Mouse (Mus musculus): ENCODE results near the gene Col6a1. TPM values are rescaled to one million over a fixed set of nuclear protein-coding genes. Genes with fewer than 3 reads are reported as not detected.
A peak's percentile ranks its signal among the peaks of the same experiment; 100 is the strongest.

The Col6a1 gene
- polyA plus RNA-seq, 1 experiment from 2014 or later: 38.1 TPM

- ATAC-seq (ENCODE audit: low FRiP score, low TSS enrichment): no peak
- 63% methylated on average over 3 of the region's 3 CpGs for WGBS
Observed at GRCm38 (mm10) chr10:76681882-76682281, 44.1 kb downstream of the Col6a1 start.

GRCm38 (mm10) chr10:76680758-76681650, 45.0 kb downstream of the Col6a1 start:
- H3K4me3 ChIP-seq (ENCODE audit: low read length): no peak overlapping the region
- 83% methylated on average over 6 of the region's 6 CpGs for WGBS
- no peaks in the 10 kb centered on the region for H3K27me3 ChIP-seq (ENCODE audit: control insufficient read depth, insufficient read depth, low read length)
- H3K9me3 ChIP-seq (ENCODE audit: control insufficient read depth, low read length): no peaks in the 10 kb centered on the region; the same call in 1 of the 2 replicates
- no peak overlapping the region for H3K27ac ChIP-seq (ENCODE audit: low read depth, low read length)
- 0 out of 2 replicates have a peak, but pooled peaks cover 6% of the 10 kb centered on the region for H3K4me1 ChIP-seq (ENCODE audit: control insufficient read depth, insufficient read depth, low read length)
- H3K9ac ChIP-seq (ENCODE audit: low read depth, low read length): no peak overlapping the region
- no peaks in the 10 kb centered on the region for H3K36me3 ChIP-seq (ENCODE audit: control insufficient read depth, insufficient read depth, low read length)
- ATAC-seq (ENCODE audit: low FRiP score, low TSS enrichment): no peak
- H3K4me2 ChIP-seq (replicated peaks; ENCODE audit: low read depth, low read length): no peak overlapping the region

More at GRCm38 (mm10) chr10:76681882-76682281, 44.1 kb downstream of the Col6a1 start:
- 0 out of 2 replicates have a peak overlapping the region, but pooled peaks have one; percentile 6 for H3K27ac ChIP-seq (ENCODE audit: low read depth, low read length)
- H3K4me3 ChIP-seq (ENCODE audit: low read length): no peak overlapping the region
- H3K36me3 ChIP-seq (ENCODE audit: control insufficient read depth, insufficient read depth, low read length): no peaks in the 10 kb centered on the region
- H3K27me3 ChIP-seq (ENCODE audit: control insufficient read depth, insufficient read depth, low read length): no peaks in the 10 kb centered on the region
- no peak overlapping the region for H3K4me2 ChIP-seq (replicated peaks; ENCODE audit: low read depth, low read length)
- 0 out of 2 replicates have a peak, but pooled peaks cover 6% of the 10 kb centered on the region for H3K4me1 ChIP-seq (ENCODE audit: control insufficient read depth, insufficient read depth, low read length)
- no peak overlapping the region for H3K9ac ChIP-seq (ENCODE audit: low read depth, low read length)
- no peaks in the 10 kb centered on the region; the same call in 1 of the 2 replicates for H3K9me3 ChIP-seq (ENCODE audit: control insufficient read depth, low read length)

- Histone ChIP-seq H3K4me3 (ENCODE audit: low read length) (no peak overlapping the region), H3K27me3 (ENCODE audit: control insufficient read depth, insufficient read depth, low read length) (no peaks in the 10 kb centered on the region), H3K4me1 (ENCODE audit: control insufficient read depth, insufficient read depth, low read length) (no peaks in the 10 kb centered on the region), H3K27ac (ENCODE audit: low read depth, low read length) (no peak overlapping the region), H3K36me3 (ENCODE audit: control insufficient read depth, insufficient read depth, low read length) (no peaks in the 10 kb centered on the region), H3K9me3 (ENCODE audit: control insufficient read depth, low read length) (no peaks in the 10 kb centered on the region; the same call in 1 of the 2 replicates), H3K9ac (ENCODE audit: low read depth, low read length) (no peak overlapping the region), H3K4me2 (replicated peaks; ENCODE audit: low read depth, low read length) (no peak overlapping the region)
- 74% methylated on average over 7 of the region's 7 CpGs for WGBS
- ATAC-seq (ENCODE audit: low FRiP score, low TSS enrichment): no peak
Observed at GRCm38 (mm10) chr10:76678122-76678521, 47.8 kb downstream of the Col6a1 start.

- H3K27ac ChIP-seq (ENCODE audit: low read depth, low read length): no peak overlapping the region
- 73% methylated on average over 2 of the region's 2 CpGs for WGBS
Observed at GRCm38 (mm10) chr10:76675268-76675667, 50.7 kb downstream of the Col6a1 start.

GRCm38 (mm10) chr10:76674581-76674980, 51.4 kb downstream of the Col6a1 start:
- no peaks in the 10 kb centered on the region; the same call in 1 of the 2 replicates for H3K9me3 ChIP-seq (ENCODE audit: control insufficient read depth, low read length)
- no peak overlapping the region for H3K9ac ChIP-seq (ENCODE audit: low read depth, low read length)
- no peak overlapping the region for H3K4me2 ChIP-seq (replicated peaks; ENCODE audit: low read depth, low read length)
- no peaks in the 10 kb centered on the region for H3K4me1 ChIP-seq (ENCODE audit: control insufficient read depth, insufficient read depth, low read length)
- no peak overlapping the region for H3K4me3 ChIP-seq (ENCODE audit: low read length)
- H3K27me3 ChIP-seq (ENCODE audit: control insufficient read depth, insufficient read depth, low read length): no peaks in the 10 kb centered on the region
- 91% methylated on average over 6 of the region's 6 CpGs for WGBS
- ATAC-seq (ENCODE audit: low FRiP score, low TSS enrichment): no peak
- no peak overlapping the region for H3K27ac ChIP-seq (ENCODE audit: low read depth, low read length)
- no peaks in the 10 kb centered on the region for H3K36me3 ChIP-seq (ENCODE audit: control insufficient read depth, insufficient read depth, low read length)

More at GRCm38 (mm10) chr10:76675268-76675667, 50.7 kb downstream of the Col6a1 start:
- Histone ChIP-seq H3K9me3 (ENCODE audit: control insufficient read depth, low read length) (no peaks in the 10 kb centered on the region; the same call in 1 of the 2 replicates), H3K4me3 (ENCODE audit: low read length) (no peak overlapping the region), H3K4me2 (replicated peaks; ENCODE audit: low read depth, low read length) (no peak overlapping the region), H3K4me1 (ENCODE audit: control insufficient read depth, insufficient read depth, low read length) (no peaks in the 10 kb centered on the region), H3K9ac (ENCODE audit: low read depth, low read length) (no peak overlapping the region), H3K36me3 (ENCODE audit: control insufficient read depth, insufficient read depth, low read length) (no peaks in the 10 kb centered on the region), H3K27me3 (ENCODE audit: control insufficient read depth, insufficient read depth, low read length) (no peaks in the 10 kb centered on the region)
- ATAC-seq (ENCODE audit: low FRiP score, low TSS enrichment): no peak

- no peak overlapping the region for H3K27ac ChIP-seq (ENCODE audit: low read depth, low read length)
- ATAC-seq (ENCODE audit: low FRiP score, low TSS enrichment): no peak
- no peaks in the 10 kb centered on the region for H3K27me3 ChIP-seq (ENCODE audit: control insufficient read depth, insufficient read depth, low read length)
- 90% methylated on average over 9 of the region's 9 CpGs for WGBS
- no peaks in the 10 kb centered on the region for H3K36me3 ChIP-seq (ENCODE audit: control insufficient read depth, insufficient read depth, low read length)
- H3K4me1 ChIP-seq (ENCODE audit: control insufficient read depth, insufficient read depth, low read length): no peaks in the 10 kb centered on the region
- no peak overlapping the region for H3K9ac ChIP-seq (ENCODE audit: low read depth, low read length)
- H3K4me2 ChIP-seq (replicated peaks; ENCODE audit: low read depth, low read length): no peak overlapping the region
- H3K9me3 ChIP-seq (ENCODE audit: control insufficient read depth, low read length): no peaks in the 10 kb centered on the region
- no peak overlapping the region for H3K4me3 ChIP-seq (ENCODE audit: low read length)
Observed at GRCm38 (mm10) chr10:76671939-76672338, 54.0 kb downstream of the Col6a1 start.

- 23% methylated on average over 7 of the region's 7 CpGs for WGBS
- peak overlapping the region; percentile 51; the same call in 1 of the 2 replicates for H3K27ac ChIP-seq (ENCODE audit: low read depth, low read length)
- no peak overlapping the region for H3K4me3 ChIP-seq (ENCODE audit: low read length)
- H3K9me3 ChIP-seq (ENCODE audit: control insufficient read depth, low read length): peaks cover 8% of the 10 kb centered on the region; the same call in 1 of the 2 replicates
- no peaks in the 10 kb centered on the region for H3K36me3 ChIP-seq (ENCODE audit: control insufficient read depth, insufficient read depth, low read length)
- ATAC-seq (ENCODE audit: low FRiP score, low TSS enrichment): peak; percentile 32; the same call in 1 of the 2 replicates
- H3K4me1 ChIP-seq (ENCODE audit: control insufficient read depth, insufficient read depth, low read length): 0 out of 2 replicates have a peak, but pooled peaks cover 2% of the 10 kb centered on the region
- no peaks in the 10 kb centered on the region for H3K27me3 ChIP-seq (ENCODE audit: control insufficient read depth, insufficient read depth, low read length)
- no peak overlapping the region for H3K9ac ChIP-seq (ENCODE audit: low read depth, low read length)
- H3K4me2 ChIP-seq (replicated peaks; ENCODE audit: low read depth, low read length): no peak overlapping the region
Observed at GRCm38 (mm10) chr10:76668947-76669284, 57.1 kb downstream of the Col6a1 start.

- WGBS: 87% methylated on average over 4 of the region's 4 CpGs
- no peak overlapping the region for H3K27ac ChIP-seq (ENCODE audit: low read depth, low read length)
Observed at GRCm38 (mm10) chr10:76668261-76668946, 57.6 kb downstream of the Col6a1 start.

More at GRCm38 (mm10) chr10:76668261-76668946, 57.6 kb downstream of the Col6a1 start:
- ATAC-seq (ENCODE audit: low FRiP score, low TSS enrichment): 0 out of 2 replicates have a peak, but pooled peaks have one; percentile 32
- no peaks in the 10 kb centered on the region for H3K27me3 ChIP-seq (ENCODE audit: control insufficient read depth, insufficient read depth, low read length)
- no peak overlapping the region for H3K4me3 ChIP-seq (ENCODE audit: low read length)
- no peak overlapping the region for H3K4me2 ChIP-seq (replicated peaks; ENCODE audit: low read depth, low read length)
- H3K4me1 ChIP-seq (ENCODE audit: control insufficient read depth, insufficient read depth, low read length): 0 out of 2 replicates have a peak, but pooled peaks cover 2% of the 10 kb centered on the region
- H3K9ac ChIP-seq (ENCODE audit: low read depth, low read length): no peak overlapping the region
- peaks cover 8% of the 10 kb centered on the region; the same call in 1 of the 2 replicates for H3K9me3 ChIP-seq (ENCODE audit: control insufficient read depth, low read length)
- H3K36me3 ChIP-seq (ENCODE audit: control insufficient read depth, insufficient read depth, low read length): no peaks in the 10 kb centered on the region

Data from kidney, embryonic 14.5 days (tissue).